Mouse (Mus musculus) activated CD4-positive, CD25-positive, alpha-beta regulatory T cell (primary cell): ENCODE data around the gene Cnga4. TPM values are rescaled to one million over a fixed set of nuclear protein-coding genes. Genes with fewer than 3 reads are reported as not detected.

Experiments
- polyA plus RNA-seq, 2 experiments: library from polyadenylated mRNA; unstranded; fragments of 100-300 nt; shearing (Covaris generic); gene quantifications; one replicate each; pipeline ENCODE4 v1.2.1; 2017

Cnga4 gene
- not detected for polyA plus RNA-seq

GRCm38 (mm10) chr7:105404268-105404667 lies at the start of gene Cnga4:
Gene Cnga4 (plus strand): TSS chr7:105404568.

GRCm38 (mm10) chr7:105367930-105368329 lies 36.4 kb upstream of the Cnga4 start, which contains the start of gene Olfr692:
Gene Olfr692 (plus strand): TSS chr7:105368230.

GRCm38 (mm10) chr7:105374866-105375265 lies 29.5 kb upstream of the Cnga4 start, which contains the start of gene Gm5901:
Gene Gm5901 (plus strand): TSS chr7:105375038.

GRCm38 (mm10) chr7:105399935-105400624 lies 4.3 kb upstream of the Cnga4 start, which contains the start of gene Fam160a2:
Gene Fam160a2 (minus strand): TSS chr7:105400054.

GRCm38 (mm10) chr7:105425424-105426043 lies 21.2 kb downstream of the Cnga4 start, which contains the start of gene Cckbr:
Gene Cckbr (plus strand): TSS chr7:105425731.

Other genes with a start within 250 kb of the Cnga4 start
- gene Olfr684, start 240.9 kb upstream of the Cnga4 start, polyA plus RNA-seq = not detected
- gene Olfr685, start 218.6 kb upstream of the Cnga4 start, polyA plus RNA-seq = not detected
- gene Olfr686, start 197.1 kb upstream of the Cnga4 start, polyA plus RNA-seq = not detected
- not detected for gene Olfr688, start 116.5 kb upstream of the Cnga4 start, polyA plus RNA-seq
- gene Olfr689, start 93.4 kb upstream of the Cnga4 start, polyA plus RNA-seq = under 1 TPM in 1 of 2 experiments, not detected in 1; 0.02 TPM
- under 1 TPM in 1 of 2 experiments, not detected in 1; 0.09 TPM for gene Olfr690, start 70.5 kb upstream of the Cnga4 start, polyA plus RNA-seq
- gene Olfr691, start 62.3 kb upstream of the Cnga4 start, polyA plus RNA-seq = not detected
- gene Olfr692, start 36.3 kb upstream of the Cnga4 start, polyA plus RNA-seq = not detected
- not detected for gene Gm5901, start 29.5 kb upstream of the Cnga4 start, polyA plus RNA-seq
- 10 to 100 TPM; 18.2 to 23.4 TPM for gene Fam160a2, start 4.5 kb upstream of the Cnga4 start, polyA plus RNA-seq
- gene Cckbr, start 21.2 kb downstream of the Cnga4 start, polyA plus RNA-seq = not detected
- under 1 TPM in 1 of 2 experiments, not detected in 1; 0.31 TPM for gene Cavin3, start 77.7 kb downstream of the Cnga4 start, polyA plus RNA-seq
- gene Smpd1, start 149.8 kb downstream of the Cnga4 start, polyA plus RNA-seq = 10 to 100 TPM; 31.7 to 63.8 TPM
- 1 to 10 TPM; 1.8 to 10.0 TPM for gene Apbb1, start 177.1 kb downstream of the Cnga4 start, polyA plus RNA-seq
- gene Hpx, start 195.6 kb downstream of the Cnga4 start, polyA plus RNA-seq = under 1 TPM; 0.21 to 0.29 TPM
- gene Trim3, start 229.0 kb downstream of the Cnga4 start, polyA plus RNA-seq = 1 to 10 TPM; 6.8 to 8.5 TPM
- gene Timm10b, start 235.5 kb downstream of the Cnga4 start, polyA plus RNA-seq = 100 to 1,000 TPM; 220 to 263 TPM
- gene Arfip2, start 235.8 kb downstream of the Cnga4 start, polyA plus RNA-seq = 10 to 100 TPM; 19.6 to 26.2 TPM
- 10 to 100 TPM; 10.1 to 13.8 TPM for gene Gm45799, start 236.0 kb downstream of the Cnga4 start, polyA plus RNA-seq
- gene Dnhd1, start 246.3 kb downstream of the Cnga4 start, polyA plus RNA-seq = 1 to 10 TPM; 1.4 to 1.7 TPM